Mouse (Mus musculus) mammary gland, adult 2 months (tissue): ENCODE results near the gene Gm1113. TPM values are rescaled to one million over a fixed set of nuclear protein-coding genes. Genes with fewer than 3 reads are reported as not detected.

Source experiments
- polyA plus RNA-seq: library from polyadenylated mRNA; depleted of rRNA; stranded (reverse); fragments of >200 nt; gene quantifications from 2 replicates; pipeline ENCODE4 v1.2.3, GENCODE M21; 2012; ENCODE audit warnings: low replicate concordance; rRNA removed

The Gm1113 gene
- polyA plus RNA-seq: not detected in 2 replicates

DNA sequence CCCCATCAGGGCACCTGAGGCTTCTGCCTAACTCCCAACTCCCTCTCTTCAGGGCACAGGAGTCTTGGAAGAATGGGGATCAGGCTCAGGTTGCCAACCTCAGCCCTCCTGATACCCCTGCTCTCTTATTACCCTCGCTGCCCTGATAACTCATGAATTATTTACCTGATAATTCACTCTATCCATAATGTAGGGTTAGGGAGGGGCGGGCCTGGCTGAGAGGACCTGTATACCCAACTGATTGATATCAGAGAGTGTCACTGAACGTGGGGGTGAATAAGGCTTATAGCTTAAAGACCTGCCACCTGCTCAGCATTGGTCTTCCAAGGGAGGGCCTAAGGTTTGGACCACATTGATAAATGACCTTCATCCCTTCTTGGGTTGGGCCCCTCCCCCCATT lies at the start of gene Gm1113:
Gene Gm1113 (minus strand): TSS at position 101 of the 400 bp plus-strand sequence.

DNA sequence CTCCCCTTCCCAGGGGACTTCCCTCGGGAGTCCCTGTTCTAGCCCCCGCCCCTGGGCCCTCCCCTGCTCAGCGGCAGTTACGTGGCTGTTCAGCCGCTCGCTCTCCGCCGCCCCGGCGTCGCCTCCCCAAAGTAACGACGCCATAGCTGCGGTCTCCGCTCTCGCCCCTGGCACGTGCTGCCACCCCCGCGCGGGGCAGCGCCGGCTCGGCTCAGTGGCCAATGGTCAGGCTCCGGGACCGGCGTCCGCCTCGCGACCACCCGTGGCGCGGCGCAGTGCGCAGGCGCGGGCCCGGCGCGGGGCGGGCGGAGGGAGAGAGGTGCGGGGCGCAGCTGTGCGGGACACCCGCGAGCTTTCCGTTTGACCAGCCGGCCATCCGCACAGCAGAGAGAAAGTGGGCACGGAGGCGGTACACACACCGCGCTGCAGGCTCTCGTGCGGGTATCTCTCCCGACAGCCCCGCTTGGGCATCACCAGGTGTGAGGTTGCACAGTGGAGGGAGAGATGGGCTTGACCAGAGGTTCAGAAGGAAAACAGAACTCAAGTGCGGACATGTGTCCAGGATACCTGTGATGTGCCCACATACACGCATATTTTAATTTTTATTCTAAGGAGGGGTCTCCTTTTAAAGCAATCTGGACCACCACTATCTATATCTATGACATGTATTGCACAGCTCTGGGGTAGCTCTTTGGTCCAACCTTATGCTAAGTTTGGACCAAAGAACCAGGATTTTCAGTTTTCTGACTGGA lies 40.4 kb upstream of the Gm1113 start, which contains the start of the genes Ddx25 and Pus3:
Gene Ddx25 (minus strand): TSS at position 272 of the 752 bp plus-strand sequence.
Gene Pus3 (plus strand): TSS at position 339 of the 752 bp plus-strand sequence.

Other genes starting within 250 kb of the Gm1113 start
- gene Cdon, start 97.1 kb downstream of the Gm1113 start, polyA plus RNA-seq: 11.3 and 21.8 TPM in 2 replicates
- gene Ddx25, start 40.3 kb upstream of the Gm1113 start, polyA plus RNA-seq: 0.05 and 0.07 TPM in 2 replicates
- 1.2 and 3.8 TPM in 2 replicates for gene Pus3, start 40.3 kb upstream of the Gm1113 start, polyA plus RNA-seq
- 0.13 TPM in 1 of 2 replicates, not detected in the other for gene Pate2, start 52.0 kb upstream of the Gm1113 start, polyA plus RNA-seq
- 1.7 and 2.6 TPM in 2 replicates for gene Hyls1, start 52.1 kb upstream of the Gm1113 start, polyA plus RNA-seq
- not detected in 2 replicates for gene Pate4, start 93.7 kb upstream of the Gm1113 start, polyA plus RNA-seq
- gene Pate3, start 129.9 kb upstream of the Gm1113 start, polyA plus RNA-seq: not detected in 2 replicates
- gene Pate1, start 169.1 kb upstream of the Gm1113 start, polyA plus RNA-seq: not detected in 2 replicates
- gene Gm17677, start 222.8 kb upstream of the Gm1113 start, polyA plus RNA-seq: not detected in 2 replicates